Mouse (Mus musculus): ENCODE data around the gene Nos3. TPM values are rescaled to one million over a fixed set of nuclear protein-coding genes. Genes with fewer than 3 reads are reported as not detected.
"Not testable (repeated sequence)": the region's sequence is repeated elsewhere in the genome, so short reads cannot be mapped to it uniquely, and the experiment has no call there.

The Nos3 gene
- total RNA-seq, 2 experiments from 2014 or later, result 8.8 to 10.1 TPM

DNA sequence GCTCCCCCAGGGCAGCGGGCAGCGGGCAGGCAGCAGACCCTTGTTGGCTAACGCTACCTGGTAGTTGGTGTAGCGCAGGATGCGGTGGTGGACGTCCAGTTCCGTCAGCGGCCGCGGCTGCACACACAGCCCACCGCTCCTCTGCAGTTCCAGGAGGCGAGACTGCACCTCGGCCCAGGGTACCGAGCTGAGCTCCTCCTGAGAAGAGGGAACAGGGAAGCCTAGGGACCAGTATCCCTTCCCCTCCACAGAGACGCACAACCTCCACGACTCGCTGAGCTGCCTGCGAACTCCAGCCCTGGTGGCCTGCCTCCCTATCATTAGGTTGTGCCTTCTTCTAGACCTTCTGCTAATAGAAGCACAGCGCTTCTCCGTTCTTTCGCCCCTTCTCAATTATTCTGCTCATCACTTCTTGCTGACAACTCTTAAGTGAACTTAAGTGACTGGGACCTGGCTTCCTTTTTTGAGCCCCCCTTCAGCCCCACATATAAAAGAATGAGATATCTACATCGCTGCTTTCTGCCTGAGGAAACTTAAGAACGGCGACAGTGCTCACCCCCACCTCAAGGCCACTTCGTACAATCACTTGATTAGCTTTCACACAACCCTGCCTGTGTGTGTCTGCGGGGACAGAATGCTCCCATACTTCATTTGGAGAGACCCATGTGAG lies 23.8 kb downstream of the Nos3 start:
- intact Hi-C loops (cut with DNase I), result no loop called here
- DNase-seq (ENCODE audit: extremely low spot score in 1 of 2, low spot score in 2 of 2), result no peak

GRCm38 (mm10) chr5:24389011-24389657 lies 24.5 kb downstream of the Nos3 start:
- intact Hi-C loops (cut with DNase I), result no loop called here
- peak in 1 of 2 experiments; percentile 61 for DNase-seq (ENCODE audit: extremely low spot score in 1 of 2, low spot score in 2 of 2)

DNA sequence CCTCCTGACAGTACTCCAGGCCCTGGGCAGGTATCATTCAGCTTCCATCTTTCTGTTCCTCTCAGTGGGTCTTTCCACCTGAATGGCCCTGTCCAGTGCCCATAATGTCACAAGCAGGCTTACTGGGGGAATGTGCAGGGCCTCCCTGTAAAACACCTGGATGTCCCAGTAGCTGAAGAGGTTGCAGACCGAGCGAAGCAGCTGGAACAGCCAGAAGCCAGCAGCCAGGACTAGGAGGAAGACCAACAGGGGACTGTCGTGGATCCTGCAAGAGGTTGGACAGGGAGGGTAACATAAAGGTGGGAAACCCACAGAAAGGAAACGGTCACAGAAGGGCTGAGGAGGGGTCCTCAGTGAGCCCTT lies 25.0 kb downstream of the Nos3 start:
- intact Hi-C loops (cut with DNase I), result no loop called here
- DNase-seq (ENCODE audit: extremely low spot score in 1 of 2, low spot score in 2 of 2), result no peak

DNA sequence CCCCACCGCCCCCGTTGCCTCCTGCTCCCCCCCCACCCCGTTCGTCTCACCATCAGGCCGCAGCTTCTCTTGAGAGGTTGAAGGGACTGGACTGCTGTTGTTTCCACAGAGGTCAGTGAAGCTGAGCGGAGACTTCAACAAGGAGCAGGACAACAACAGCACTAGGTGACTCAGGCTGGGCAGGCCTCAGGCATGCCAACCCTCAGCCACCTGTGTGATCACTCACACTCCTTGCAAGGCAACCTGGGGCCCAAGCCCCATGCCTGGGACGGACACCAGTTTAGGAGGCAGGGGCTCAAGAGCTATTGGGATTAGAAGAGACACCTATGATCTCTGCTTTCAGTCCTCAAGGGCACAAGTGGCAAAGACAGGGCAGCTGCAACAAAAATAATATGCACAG lies 27.3 kb downstream of the Nos3 start, which contains the start of gene Atg9b:
TSS of gene Atg9b (minus strand) at position 280 of the 400 bp plus-strand sequence.
- intact Hi-C loops (cut with DNase I), result no loop called here
- DNase-seq (ENCODE audit: extremely low spot score in 1 of 2, low spot score in 2 of 2), result no peak

DNA sequence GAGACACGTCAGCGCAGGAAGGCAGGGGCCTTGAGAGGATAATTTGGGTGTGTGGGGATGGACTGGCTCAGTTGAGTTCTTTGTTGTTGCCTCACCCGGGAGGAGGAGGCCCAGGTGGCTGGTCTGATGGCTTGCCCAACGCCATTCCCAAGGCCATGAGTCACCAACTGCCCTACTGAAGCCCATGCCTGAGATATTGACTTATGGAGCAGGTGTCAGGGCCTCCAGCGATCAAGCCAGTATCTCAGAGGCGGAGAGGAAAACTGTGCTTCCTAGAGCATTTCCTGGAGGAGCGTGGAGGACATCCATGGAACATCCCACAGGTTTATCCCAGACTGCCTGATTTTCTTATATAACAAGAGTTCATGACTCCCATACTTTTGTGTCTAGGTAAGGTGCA lies 28.1 kb downstream of the Nos3 start:
- DNase-seq (ENCODE audit: extremely low spot score in 1 of 2, low spot score in 2 of 2), result no peak
- intact Hi-C loops (cut with DNase I), result no loop called here

GRCm38 (mm10) chr5:24393392-24393997 lies 28.9 kb downstream of the Nos3 start, which contains the start of gene Abcb8:
Gene Abcb8, plus strand, starts transcription at chr5:24393663.
- intact Hi-C loops (cut with DNase I), result no loop called here
- peak; percentile 79 to 87 for DNase-seq (ENCODE audit: extremely low spot score in 1 of 2, low spot score in 2 of 2)

- peak; percentile 93 to 98 for DNase-seq (ENCODE audit: extremely low spot score in 1 of 2, low spot score in 2 of 2)
- intact Hi-C loops (cut with DNase I), result no loop called here
Observed at GRCm38 (mm10) chr5:24394165-24394894, 29.7 kb downstream of the Nos3 start.

DNA sequence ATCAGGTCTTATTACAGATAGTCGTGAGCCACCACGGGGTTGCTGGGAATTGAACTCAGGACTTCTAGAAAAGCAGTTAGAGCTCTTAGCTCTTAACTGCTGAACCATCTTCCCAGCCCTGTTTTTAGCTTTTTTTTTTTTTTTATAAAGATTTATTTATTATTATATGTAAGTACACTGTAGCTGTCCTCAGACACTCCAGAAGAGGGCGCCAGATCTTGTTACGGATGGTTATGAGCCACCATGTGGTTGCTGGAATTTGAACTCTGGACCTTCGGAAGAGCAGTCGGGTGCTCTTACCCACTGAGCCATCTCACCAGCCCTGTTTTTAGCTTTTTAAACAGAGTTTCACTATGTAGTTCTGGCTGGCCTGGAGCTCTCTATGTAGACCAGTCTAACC lies 31.6 kb downstream of the Nos3 start:
- intact Hi-C loops (cut with DNase I); DNase-seq (ENCODE audit: extremely low spot score in 1 of 2, low spot score in 2 of 2): not testable (repeated sequence)

DNA sequence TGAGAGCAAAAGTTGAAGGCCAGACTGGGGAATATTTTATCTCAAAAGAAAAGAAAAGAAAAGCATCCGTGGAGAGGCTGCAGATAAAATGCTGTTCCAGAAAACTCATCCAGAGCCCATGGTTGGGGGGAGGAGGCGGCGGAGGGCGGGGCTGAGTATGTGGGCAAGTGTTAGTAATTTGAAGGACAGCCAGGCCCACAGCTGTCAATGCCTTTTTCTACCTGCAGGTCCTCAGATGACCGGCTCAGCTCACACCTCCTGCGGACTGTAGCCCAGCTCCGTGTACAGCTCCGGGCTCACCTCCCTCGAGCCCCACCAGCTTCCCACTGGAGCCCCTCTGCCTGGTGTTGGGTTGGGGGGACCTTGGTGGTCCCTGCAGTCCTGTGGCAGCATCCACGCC lies 35.1 kb downstream of the Nos3 start:
- intact Hi-C loops (cut with DNase I), result no loop called here
- DNase-seq (ENCODE audit: extremely low spot score in 1 of 2, low spot score in 2 of 2), result no peak

GRCm38 (mm10) chr5:24400362-24400761 lies 35.8 kb downstream of the Nos3 start:
- intact Hi-C loops (cut with DNase I), result no loop called here
- no peak for DNase-seq (ENCODE audit: extremely low spot score in 1 of 2, low spot score in 2 of 2)

- intact Hi-C loops (cut with DNase I), result no loop called here
- no peak for DNase-seq (ENCODE audit: extremely low spot score in 1 of 2, low spot score in 2 of 2)
Observed at GRCm38 (mm10) chr5:24400911-24401605, 36.4 kb downstream of the Nos3 start.

- no peak for DNase-seq (ENCODE audit: extremely low spot score in 1 of 2, low spot score in 2 of 2)
- intact Hi-C loops (cut with DNase I), result no loop called here
Observed at GRCm38 (mm10) chr5:24401969-24402368, 37.4 kb downstream of the Nos3 start.

DNA sequence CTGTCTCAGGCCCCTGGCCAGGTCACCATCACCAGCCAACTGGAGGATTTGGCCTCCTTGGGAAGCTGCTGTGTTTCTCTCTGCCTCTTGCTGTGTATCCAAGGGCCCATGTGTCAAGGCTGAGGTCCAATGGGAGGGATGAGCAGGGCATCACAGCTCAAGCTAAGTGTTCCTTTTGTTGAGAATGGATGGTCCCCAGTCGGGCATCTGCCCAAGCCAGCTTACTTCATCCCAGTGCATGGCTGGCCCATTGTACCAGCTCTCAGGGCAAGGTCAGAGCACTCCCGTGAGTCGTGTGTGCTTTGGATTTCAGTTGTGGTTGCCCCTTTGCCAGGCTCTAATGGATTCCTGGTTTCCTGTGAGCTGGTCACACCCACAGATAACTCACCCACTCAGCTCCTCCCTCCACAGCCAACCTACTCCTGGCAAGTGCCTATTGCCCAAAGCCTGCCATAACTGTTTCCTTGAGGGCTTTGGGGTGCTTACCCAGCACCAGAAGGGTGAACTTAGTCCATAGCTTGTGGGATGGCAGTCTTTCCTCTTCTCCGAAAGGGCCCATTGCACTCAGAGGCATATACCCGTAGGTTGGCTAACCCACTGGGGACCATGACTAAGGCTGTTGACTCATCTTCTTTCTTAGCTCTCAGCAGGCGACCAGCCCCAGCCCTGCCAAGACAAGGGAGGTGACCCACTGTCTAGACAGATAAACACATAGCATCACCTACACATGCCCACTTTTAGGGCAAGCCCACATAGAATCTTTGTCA lies 40.2 kb downstream of the Nos3 start:
- no peak for DNase-seq (ENCODE audit: extremely low spot score in 1 of 2, low spot score in 2 of 2)
- intact Hi-C loops (cut with DNase I), result no loop called here

DNA sequence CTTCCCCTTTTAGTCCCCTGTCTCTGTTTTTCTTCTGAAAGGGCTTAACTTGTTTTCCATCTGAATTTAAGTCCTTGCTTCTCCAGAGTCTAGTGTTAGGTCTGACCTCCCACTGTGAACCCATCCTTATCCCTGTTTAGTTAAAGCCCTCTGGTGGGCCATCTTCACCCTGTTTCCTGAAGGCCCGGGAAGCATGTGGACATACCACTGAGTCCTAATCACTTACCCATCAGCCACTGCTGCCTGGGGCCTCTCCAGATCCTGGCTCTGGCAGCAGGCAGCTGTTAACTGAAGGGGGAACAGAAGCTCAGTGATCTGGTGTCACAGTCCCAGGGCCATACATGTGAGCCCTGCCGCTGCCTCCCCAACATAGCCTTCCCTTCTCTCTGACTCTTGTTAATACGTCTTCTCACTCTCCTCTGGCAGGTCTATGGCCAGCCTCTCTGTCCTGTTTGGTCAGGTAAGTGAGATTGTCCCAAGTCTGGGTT lies 40.8 kb downstream of the Nos3 start:
- DNase-seq (ENCODE audit: extremely low spot score in 1 of 2, low spot score in 2 of 2), result no peak
- intact Hi-C loops (cut with DNase I), result no loop called here

DNA sequence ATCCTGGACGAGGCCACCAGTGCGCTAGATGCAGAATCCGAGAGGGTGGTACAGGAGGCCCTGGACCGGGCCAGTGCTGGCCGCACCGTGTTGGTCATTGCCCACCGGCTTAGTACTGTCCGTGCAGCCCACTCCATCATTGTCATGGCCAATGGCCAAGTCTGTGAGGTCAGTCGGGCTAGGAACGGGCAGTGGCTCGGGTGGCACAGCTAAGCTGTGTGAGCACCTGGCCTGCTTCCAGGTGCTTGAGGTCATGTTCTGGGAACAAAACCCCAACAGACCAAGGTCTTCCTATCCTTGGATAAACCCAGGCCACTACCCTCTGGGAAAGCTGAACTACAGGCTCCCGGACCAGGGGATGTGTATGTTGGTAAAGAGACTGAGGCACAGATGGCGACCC lies 44.0 kb downstream of the Nos3 start:
- DNase-seq (ENCODE audit: extremely low spot score in 1 of 2, low spot score in 2 of 2), result peak in 1 of 2 experiments; percentile 34
- intact Hi-C loops (cut with DNase I), result no loop called here

DNA sequence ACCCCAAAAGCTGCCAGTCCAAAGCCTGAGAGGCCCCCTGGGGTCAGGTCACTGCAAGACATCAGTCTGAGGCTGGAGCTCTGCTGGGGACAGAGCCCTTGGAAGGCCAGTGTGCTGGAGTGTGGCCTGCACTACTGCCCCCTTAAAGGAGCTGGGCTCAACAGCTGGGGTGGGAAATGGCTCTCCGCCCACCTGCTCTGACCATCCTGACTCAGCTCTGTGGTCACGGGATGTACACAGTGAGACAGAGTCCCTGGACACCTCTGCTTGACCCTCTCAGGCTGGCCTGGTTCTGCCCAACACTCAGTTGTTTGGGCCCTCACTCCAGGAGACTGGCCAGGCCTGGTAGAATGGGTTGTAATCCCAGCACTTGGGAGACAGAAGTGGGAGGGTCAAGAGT lies 44.9 kb downstream of the Nos3 start:
- peak in 1 of 2 experiments; percentile 26 for DNase-seq (ENCODE audit: extremely low spot score in 1 of 2, low spot score in 2 of 2)
- intact Hi-C loops (cut with DNase I), result no loop called here

DNA sequence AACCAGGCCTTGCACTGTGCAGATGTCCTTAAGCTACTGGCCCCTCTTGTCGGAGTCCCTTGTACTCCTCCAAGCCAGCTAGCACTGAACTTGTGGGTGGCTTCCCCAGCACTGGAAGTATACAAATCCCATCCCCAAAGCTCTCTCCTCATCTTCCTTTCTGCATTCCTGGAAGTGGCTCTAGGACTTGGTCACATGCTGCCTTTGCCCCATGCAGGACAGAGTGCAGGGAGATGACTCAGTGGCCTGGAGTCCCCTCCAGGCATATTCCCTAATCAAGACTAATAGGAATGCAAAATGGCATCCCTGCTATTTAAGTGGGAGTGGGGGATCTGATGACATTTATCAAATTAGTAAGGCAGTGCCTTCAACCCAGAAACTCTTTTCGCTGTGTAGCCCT lies 47.5 kb downstream of the Nos3 start:
- DNase-seq (ENCODE audit: extremely low spot score in 1 of 2, low spot score in 2 of 2), result no peak
- intact Hi-C loops (cut with DNase I), result no loop called here

GRCm38 (mm10) chr5:24413042-24413693 lies 48.6 kb downstream of the Nos3 start, which contains the start of gene Asic3:
Gene Asic3, plus strand, starts transcription at chr5:24413392.
- DNase-seq (ENCODE audit: extremely low spot score in 1 of 2, low spot score in 2 of 2), result no peak
- intact Hi-C loops (cut with DNase I), result no loop called here

Measured in left cerebral cortex, postnatal 10 days (tissue).